Mouse (Mus musculus) left cerebral cortex, adult 2 months (tissue): ENCODE data around the gene Grm4. TPM values are rescaled to one million over a fixed set of nuclear protein-coding genes. Genes with fewer than 3 reads are reported as not detected.

Experiments used
- DNase-seq, 2 experiments: peaks; one replicate each; pipeline ENCODE4 v3.0.0; 2021 to 2022; ENCODE audit warnings: low spot score in 2 of 2, mixed read lengths in 1 of 2; ENCODE audit errors: extremely low spot score in 1 of 2
- H3K27ac ChIP-seq: fragments of 200-600 bp; 2 replicates; pipeline ENCODE4 v1.8.1; 2022
- H3K4me3 ChIP-seq: fragments of 200-600 bp; 2 replicates; pipeline ENCODE4 v1.8.1; 2022
- CTCF ChIP-seq: fragments of 200-600 bp; IDR thresholded peaks from 2 replicates; pipeline ENCODE4 v1.8.1; 2022; ENCODE audit warnings: antibody characterized with exemption, mild to moderate bottlenecking, moderate library complexity
- intact Hi-C: fragments of 180-260 bp; cut with DNase I; formaldehyde crosslinking; loops from one replicate; pipeline ENCODE4 v1.15.1; 2025
- total RNA-seq, 2 experiments: library from RNA; stranded (reverse); gene quantifications; 2 replicates each; pipeline ENCODE4 v1.2.3; 2021

Gene Grm4
- total RNA-seq, 2 experiments from 2014 or later, result 19.9 to 29.7 TPM

GRCm38 (mm10) chr17:27508513-27508912 is 12.7 kb downstream of the Grm4 start:
- Histone ChIP-seq H3K27ac (no peak overlapping the region), H3K4me3 (no peak overlapping the region)
- intact Hi-C loops, result no loop called here
- TF ChIP-seq CTCF, result no peak
- no peak for DNase-seq

- intact Hi-C loops, result no loop called here
- DNase-seq, result no peak
- no peak overlapping the region for H3K27ac ChIP-seq
- no peak for TF ChIP-seq CTCF
- H3K4me3 ChIP-seq, result no peak overlapping the region
Observed at GRCm38 (mm10) chr17:27508002-27508401, 13.2 kb downstream of the Grm4 start.

GRCm38 (mm10) chr17:27507591-27507945 is 13.6 kb downstream of the Grm4 start:
- no peak overlapping the region for H3K4me3 ChIP-seq
- TF ChIP-seq CTCF, result no peak
- no peak overlapping the region for H3K27ac ChIP-seq
- no peak for DNase-seq
- intact Hi-C loops, result no loop called here

- no peak overlapping the region for H3K4me3 ChIP-seq
- intact Hi-C loops, result no loop called here
- no peak for DNase-seq
- no peak overlapping the region for H3K27ac ChIP-seq
- no peak for TF ChIP-seq CTCF
Observed at GRCm38 (mm10) chr17:27506871-27507590, 14.2 kb downstream of the Grm4 start.

- H3K27ac ChIP-seq, result no peak overlapping the region
- intact Hi-C loops, result no loop called here
- DNase-seq, result no peak
- no peak for TF ChIP-seq CTCF
- H3K4me3 ChIP-seq, result no peak overlapping the region
Observed at GRCm38 (mm10) chr17:27506362-27506761, 14.8 kb downstream of the Grm4 start.

- no peak for DNase-seq
- no peak overlapping the region for H3K27ac ChIP-seq
- no peak for TF ChIP-seq CTCF
- intact Hi-C loops, result no loop called here
- no peak overlapping the region for H3K4me3 ChIP-seq
Observed at GRCm38 (mm10) chr17:27505221-27505881, 15.9 kb downstream of the Grm4 start.

GRCm38 (mm10) chr17:27503869-27504268 is 17.3 kb downstream of the Grm4 start:
- H3K27ac ChIP-seq, result no peak overlapping the region

GRCm38 (mm10) chr17:27502736-27503445 is 18.3 kb downstream of the Grm4 start:
- no peak for DNase-seq
- H3K4me3 ChIP-seq, result no peak overlapping the region
- H3K27ac ChIP-seq, result no peak overlapping the region
- TF ChIP-seq CTCF, result no peak
- intact Hi-C loops, result no loop called here

More at GRCm38 (mm10) chr17:27503869-27504268, 17.3 kb downstream of the Grm4 start:
- DNase-seq, result no peak
- intact Hi-C loops, result no loop called here
- no peak for TF ChIP-seq CTCF
- no peak overlapping the region for H3K4me3 ChIP-seq

GRCm38 (mm10) chr17:27502288-27502687 is 18.9 kb downstream of the Grm4 start:
- intact Hi-C loops, result no loop called here
- Histone ChIP-seq H3K4me3 (no peak overlapping the region), H3K27ac (no peak overlapping the region)
- TF ChIP-seq CTCF, result no peak
- no peak for DNase-seq

- Histone ChIP-seq H3K27ac (no peak overlapping the region), H3K4me3 (no peak overlapping the region)
- intact Hi-C loops, result no loop called here
- TF ChIP-seq CTCF, result no peak
- DNase-seq, result no peak
Observed at GRCm38 (mm10) chr17:27501331-27502251, 19.6 kb downstream of the Grm4 start.

GRCm38 (mm10) chr17:27500811-27501210 is 20.4 kb downstream of the Grm4 start:
- Histone ChIP-seq H3K27ac (no peak overlapping the region), H3K4me3 (no peak overlapping the region)
- no peak for TF ChIP-seq CTCF
- DNase-seq, result no peak
- intact Hi-C loops, result no loop called here

GRCm38 (mm10) chr17:27499080-27499479 is 22.1 kb downstream of the Grm4 start:
- DNase-seq, result no peak
- no peak for TF ChIP-seq CTCF
- H3K4me3 ChIP-seq, result no peak overlapping the region
- H3K27ac ChIP-seq, result no peak overlapping the region
- intact Hi-C loops, result no loop called here
